In genomic region chr15:102393584-102394014, GRCm38 (mm10) we compare ENCODE assay signal across 8 mouse cellular contexts. TPM values are rescaled to one million over a fixed set of nuclear protein-coding genes. Genes with fewer than 3 reads are reported as not detected.
DNase-seq lines count a peak whose midpoint lies in the region; ATAC-seq lines count a peak whose summit lies in the region.

No protein-coding gene starts in this region.

- DNase-seq in heart, adult 8-10 months (ENCODE audit: low spot score): peak; percentile 76
- no peak for DNase-seq in heart, postnatal 4 days
- no peak for DNase-seq in c-Kit-positive CD71-positive TER-119-positive erythroid progenitor cells, embryonic 14.5 days (ENCODE audit: low spot score)
- DNase-seq in MN1 (ENCODE audit: low spot score): no peak
- DNase-seq in left cerebral cortex, adult 11 months (ENCODE audit: low spot score): no peak

- peak; percentile 54 for ATAC-seq in activated CD4-positive, CD25-positive, alpha-beta regulatory T cell, adult 4 months
- ATAC-seq in hematopoietic stem cell, adult 5-6 weeks (replicated peaks in 1 of 2; ENCODE audit: insufficient read depth in 1 of 2, low FRiP score in 2 of 2, low TSS enrichment in 1 of 2, low read depth in 1 of 2, poor library complexity in 2 of 2, severe bottlenecking in 2 of 2): peak; percentile 82 to 90
- peak; percentile 88 for ATAC-seq in megakaryocyte progenitor cell, adult 5-6 weeks (replicated peaks; ENCODE audit: poor library complexity)

RNA-seq across cellular contexts. Expression of gene Sp1, which starts 12.3 kb away (rescaled TPM):
- total RNA-seq in heart, adult 8-10 months (2022): 10 to 100 TPM; 31.8 to 43.8 (median 38.7) TPM
- total RNA-seq in heart, postnatal 4 days (2021): 10 to 100 TPM; 55.5 to 74.3 TPM
- 10 to 100 TPM; 20.6 to 21.6 TPM for polyA plus RNA-seq in activated CD4-positive, CD25-positive, alpha-beta regulatory T cell, adult 4 months (2017; shearing (Covaris generic))
- total RNA-seq in hematopoietic stem cell, adult 5-6 weeks (2017): 73.0 and 88.0 TPM in 2 replicates
- 62.0 and 63.9 TPM in 2 replicates for total RNA-seq in megakaryocyte progenitor cell, adult 5-6 weeks (2015)
- total RNA-seq in megakaryocyte progenitor cell, adult 5-6 weeks (2017): 46.4 and 52.9 TPM in 2 replicates

RNA-seq across cellular contexts. Expression of gene Sp7, which starts 26.6 kb away (rescaled TPM):
- total RNA-seq in heart, adult 8-10 months (2022): not detected
- total RNA-seq in heart, postnatal 4 days (2021): not detected
- not detected for polyA plus RNA-seq in activated CD4-positive, CD25-positive, alpha-beta regulatory T cell, adult 4 months (2017; shearing (Covaris generic))
- not detected in 2 replicates for total RNA-seq in hematopoietic stem cell, adult 5-6 weeks (2017)
- not detected in 2 replicates for total RNA-seq in megakaryocyte progenitor cell, adult 5-6 weeks (2015)
- total RNA-seq in megakaryocyte progenitor cell, adult 5-6 weeks (2017): not detected in 2 replicates

RNA-seq across cellular contexts. Expression of gene Aaas, which starts 43.0 kb away (rescaled TPM):
- total RNA-seq in heart, adult 8-10 months (2022): 10 to 100 TPM in 3 of 4 experiments, 1 to 10 TPM in 1; 9.8 to 15.0 (median 12.5) TPM
- total RNA-seq in heart, postnatal 4 days (2021): 10 to 100 TPM; 29.2 to 30.0 TPM
- polyA plus RNA-seq in activated CD4-positive, CD25-positive, alpha-beta regulatory T cell, adult 4 months (2017; shearing (Covaris generic)): 10 to 100 TPM; 45.7 to 48.7 TPM
- 48.4 and 91.9 TPM in 2 replicates for total RNA-seq in hematopoietic stem cell, adult 5-6 weeks (2017)
- 103 and 110 TPM in 2 replicates for total RNA-seq in megakaryocyte progenitor cell, adult 5-6 weeks (2015)
- 141 and 151 TPM in 2 replicates for total RNA-seq in megakaryocyte progenitor cell, adult 5-6 weeks (2017)

RNA-seq across cellular contexts. Expression of gene Amhr2, which starts 51.6 kb away (rescaled TPM):
- under 1 TPM; 0.19 to 1.00 (median 0.63) TPM for total RNA-seq in heart, adult 8-10 months (2022)
- 1 to 10 TPM in 1 of 2 experiments, under 1 TPM in 1; 0.77 to 1.6 TPM for total RNA-seq in heart, postnatal 4 days (2021)
- polyA plus RNA-seq in activated CD4-positive, CD25-positive, alpha-beta regulatory T cell, adult 4 months (2017; shearing (Covaris generic)): not detected
- not detected in 2 replicates for total RNA-seq in hematopoietic stem cell, adult 5-6 weeks (2017)
- total RNA-seq in megakaryocyte progenitor cell, adult 5-6 weeks (2015): 0.07 TPM in 1 of 2 replicates, not detected in the other
- not detected in 2 replicates for total RNA-seq in megakaryocyte progenitor cell, adult 5-6 weeks (2017)
